Mouse (Mus musculus): Measurements from ENCODE around the gene Prkcd. TPM values are rescaled to one million over a fixed set of nuclear protein-coding genes. Genes with fewer than 3 reads are reported as not detected.
A peak's percentile ranks its signal among the peaks of the same experiment; 100 is the strongest.

Gene Prkcd
- polyA plus RNA-seq, 1 experiment from 2014 or later, result 46.5 TPM

GRCm38 (mm10) chr14:30638686-30639085, 12.7 kb upstream of the Prkcd start:
- ATAC-seq (replicated peaks; ENCODE audit: low FRiP score, low TSS enrichment, low read depth) (no peak), DNase-seq (ENCODE audit: low spot score) (no peak)
- Histone ChIP-seq H3K27ac (ENCODE audit: low read depth) (no peak overlapping the region), H3K4me3 (ENCODE audit: low read depth, low read length) (no peak overlapping the region), H3K9ac (ENCODE audit: low read length) (no peak overlapping the region), H3K36me3 (ENCODE audit: control insufficient read depth, insufficient read depth, low read length) (no peaks in the 10 kb centered on the region), H3K4me1 (replicated peaks; ENCODE audit: control insufficient read depth, insufficient read depth, low read length) (no peaks in the 10 kb centered on the region), H3K9me3 (ENCODE audit: control insufficient read depth, low read length) (no peaks in the 10 kb centered on the region), H3K4me2 (ENCODE audit: low read length) (no peak overlapping the region), H3K27me3 (replicated peaks; ENCODE audit: control insufficient read depth, insufficient read depth, low read length) (no peaks in the 10 kb centered on the region)
- 74% methylated on average over 4 of the region's 4 CpGs for WGBS

DNA sequence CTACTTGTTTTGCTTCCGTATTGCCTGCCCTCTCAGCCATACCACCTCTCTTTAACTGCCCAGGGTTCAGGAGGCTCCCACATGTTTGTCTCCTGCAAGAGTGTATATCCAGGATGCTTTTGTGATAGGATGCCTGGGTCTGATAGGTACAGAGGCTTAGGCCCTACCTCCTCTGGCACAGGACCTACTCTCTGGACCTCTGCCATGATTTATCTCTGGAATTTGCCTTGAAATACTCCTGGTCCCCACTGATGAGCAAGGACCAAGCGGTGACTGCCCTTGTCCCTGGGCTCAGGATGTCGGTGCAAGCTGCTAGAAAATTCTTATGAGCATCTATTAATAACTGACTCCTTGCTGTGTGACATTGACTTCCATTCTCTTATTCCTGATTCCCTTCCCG, 12.0 kb upstream of the Prkcd start:
- Histone ChIP-seq H3K36me3 (ENCODE audit: control insufficient read depth, insufficient read depth, low read length) (no peaks in the 10 kb centered on the region), H3K4me3 (ENCODE audit: low read depth, low read length) (no peak overlapping the region), H3K4me2 (ENCODE audit: low read length) (no peak overlapping the region), H3K9ac (ENCODE audit: low read length) (no peak overlapping the region), H3K4me1 (replicated peaks; ENCODE audit: control insufficient read depth, insufficient read depth, low read length) (no peaks in the 10 kb centered on the region), H3K27ac (ENCODE audit: low read depth) (no peak overlapping the region), H3K27me3 (replicated peaks; ENCODE audit: control insufficient read depth, insufficient read depth, low read length) (no peaks in the 10 kb centered on the region), H3K9me3 (ENCODE audit: control insufficient read depth, low read length) (no peaks in the 10 kb centered on the region)
- DNase-seq (ENCODE audit: low spot score), result no peak
- ATAC-seq (replicated peaks; ENCODE audit: low FRiP score, low TSS enrichment, low read depth), result no peak
- 88% methylated on average over 4 of the region's 4 CpGs for WGBS

GRCm38 (mm10) chr14:30637087-30637486, 11.1 kb upstream of the Prkcd start:
- ATAC-seq (replicated peaks; ENCODE audit: low FRiP score, low TSS enrichment, low read depth), result no peak
- 90% methylated on average over 2 of the region's 2 CpGs for WGBS
- no peak overlapping the region for H3K27ac ChIP-seq (ENCODE audit: low read depth)

DNA sequence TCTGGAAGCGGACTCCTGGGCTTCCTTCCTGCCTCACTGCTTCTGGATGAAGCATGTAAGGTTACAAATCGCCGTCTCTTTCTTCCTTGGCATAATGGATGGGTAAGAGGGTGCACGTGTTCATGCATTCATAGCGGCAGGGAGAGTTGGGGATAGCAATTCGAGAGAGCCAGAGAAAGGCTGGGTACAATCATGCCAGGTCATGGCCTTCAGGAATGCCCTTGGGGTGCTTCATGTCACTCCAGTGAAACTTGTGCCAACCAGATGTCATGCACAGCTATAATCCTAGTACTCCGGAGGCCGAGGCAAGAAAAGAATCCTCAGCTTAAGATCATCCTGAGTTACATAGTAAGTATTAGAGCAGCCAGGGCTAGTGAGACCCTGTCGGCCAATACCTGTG, 10.5 kb upstream of the Prkcd start:
- H3K9me3 ChIP-seq (ENCODE audit: control insufficient read depth, low read length), result no peaks in the 10 kb centered on the region
- H3K27me3 ChIP-seq (replicated peaks; ENCODE audit: control insufficient read depth, insufficient read depth, low read length), result no peaks in the 10 kb centered on the region
- WGBS, result 81% methylated on average over 9 of the region's 9 CpGs
- no peak overlapping the region for H3K4me2 ChIP-seq (ENCODE audit: low read length)
- no peak overlapping the region for H3K9ac ChIP-seq (ENCODE audit: low read length)
- H3K27ac ChIP-seq (ENCODE audit: low read depth), result no peak overlapping the region
- H3K4me3 ChIP-seq (ENCODE audit: low read depth, low read length), result no peak overlapping the region
- DNase-seq (ENCODE audit: low spot score) (no peak), ATAC-seq (replicated peaks; ENCODE audit: low FRiP score, low TSS enrichment, low read depth) (no peak)
- no peaks in the 10 kb centered on the region for H3K36me3 ChIP-seq (ENCODE audit: control insufficient read depth, insufficient read depth, low read length)
- no peaks in the 10 kb centered on the region for H3K4me1 ChIP-seq (replicated peaks; ENCODE audit: control insufficient read depth, insufficient read depth, low read length)

More at GRCm38 (mm10) chr14:30637087-30637486, 11.1 kb upstream of the Prkcd start:
- no peaks in the 10 kb centered on the region for H3K36me3 ChIP-seq (ENCODE audit: control insufficient read depth, insufficient read depth, low read length)
- H3K4me3 ChIP-seq (ENCODE audit: low read depth, low read length), result no peak overlapping the region
- no peaks in the 10 kb centered on the region for H3K9me3 ChIP-seq (ENCODE audit: control insufficient read depth, low read length)
- no peak overlapping the region for H3K4me2 ChIP-seq (ENCODE audit: low read length)
- H3K4me1 ChIP-seq (replicated peaks; ENCODE audit: control insufficient read depth, insufficient read depth, low read length), result no peaks in the 10 kb centered on the region
- no peak for DNase-seq (ENCODE audit: low spot score)
- no peak overlapping the region for H3K9ac ChIP-seq (ENCODE audit: low read length)
- no peaks in the 10 kb centered on the region for H3K27me3 ChIP-seq (replicated peaks; ENCODE audit: control insufficient read depth, insufficient read depth, low read length)

DNA sequence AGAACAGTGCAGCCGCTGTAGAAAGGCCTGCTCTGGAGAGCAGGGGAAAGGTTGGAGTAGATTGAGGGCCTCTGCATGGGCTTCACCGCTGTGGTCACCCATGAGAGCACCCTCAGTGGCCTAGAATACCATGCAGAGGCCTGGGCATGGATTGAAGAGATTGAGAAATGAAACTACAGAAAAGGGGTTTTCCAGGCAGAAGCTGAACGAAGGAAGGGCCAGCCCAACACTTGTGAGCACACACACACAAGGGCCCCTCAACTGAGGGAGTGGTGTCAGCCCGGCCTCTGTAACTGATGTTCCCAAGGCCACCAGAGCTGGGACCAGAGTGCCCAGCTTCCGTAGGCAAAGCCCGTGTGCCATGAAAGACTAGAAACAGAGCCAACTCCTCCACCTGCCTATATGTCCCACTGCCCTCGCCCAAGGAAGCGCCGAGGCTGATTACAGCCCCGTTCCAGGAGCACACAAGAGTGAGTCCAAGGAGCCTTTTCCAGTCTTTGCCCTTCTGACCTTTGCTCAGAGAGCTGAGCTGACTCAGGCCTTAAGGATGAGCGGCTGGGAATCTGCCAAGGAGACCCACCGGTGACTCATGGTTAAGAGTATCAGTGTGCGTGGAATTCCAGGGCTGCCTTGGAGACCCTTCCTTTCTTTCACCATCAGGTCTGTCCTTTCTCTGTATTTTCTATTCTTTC, 9.4 kb upstream of the Prkcd start:
- Histone ChIP-seq H3K4me3 (ENCODE audit: low read depth, low read length) (no peak overlapping the region), H3K9ac (ENCODE audit: low read length) (no peak overlapping the region), H3K9me3 (ENCODE audit: control insufficient read depth, low read length) (no peaks in the 10 kb centered on the region), H3K36me3 (ENCODE audit: control insufficient read depth, insufficient read depth, low read length) (no peaks in the 10 kb centered on the region), H3K27ac (ENCODE audit: low read depth) (no peak overlapping the region), H3K4me1 (replicated peaks; ENCODE audit: control insufficient read depth, insufficient read depth, low read length) (no peaks in the 10 kb centered on the region), H3K4me2 (ENCODE audit: low read length) (no peak overlapping the region), H3K27me3 (replicated peaks; ENCODE audit: control insufficient read depth, insufficient read depth, low read length) (no peaks in the 10 kb centered on the region)
- ATAC-seq (replicated peaks; ENCODE audit: low FRiP score, low TSS enrichment, low read depth), result 0 out of 2 replicates have a peak, but pooled peaks have one; percentile 18
- 66% methylated on average over 13 of the region's 13 CpGs for WGBS
- DNase-seq (ENCODE audit: low spot score), result no peak

GRCm38 (mm10) chr14:30634418-30634817, 8.4 kb upstream of the Prkcd start:
- Histone ChIP-seq H3K4me3 (ENCODE audit: low read depth, low read length) (no peak overlapping the region), H3K27me3 (replicated peaks; ENCODE audit: control insufficient read depth, insufficient read depth, low read length) (no peaks in the 10 kb centered on the region), H3K4me1 (replicated peaks; ENCODE audit: control insufficient read depth, insufficient read depth, low read length) (no peaks in the 10 kb centered on the region), H3K9ac (ENCODE audit: low read length) (no peak overlapping the region), H3K9me3 (ENCODE audit: control insufficient read depth, low read length) (no peaks in the 10 kb centered on the region), H3K27ac (ENCODE audit: low read depth) (no peak overlapping the region), H3K4me2 (ENCODE audit: low read length) (no peak overlapping the region), H3K36me3 (ENCODE audit: control insufficient read depth, insufficient read depth, low read length) (no peaks in the 10 kb centered on the region)
- no peak for ATAC-seq (replicated peaks; ENCODE audit: low FRiP score, low TSS enrichment, low read depth)
- no peak for DNase-seq (ENCODE audit: low spot score)
- 79% methylated on average over 1 of the region's 1 CpGs for WGBS

DNA sequence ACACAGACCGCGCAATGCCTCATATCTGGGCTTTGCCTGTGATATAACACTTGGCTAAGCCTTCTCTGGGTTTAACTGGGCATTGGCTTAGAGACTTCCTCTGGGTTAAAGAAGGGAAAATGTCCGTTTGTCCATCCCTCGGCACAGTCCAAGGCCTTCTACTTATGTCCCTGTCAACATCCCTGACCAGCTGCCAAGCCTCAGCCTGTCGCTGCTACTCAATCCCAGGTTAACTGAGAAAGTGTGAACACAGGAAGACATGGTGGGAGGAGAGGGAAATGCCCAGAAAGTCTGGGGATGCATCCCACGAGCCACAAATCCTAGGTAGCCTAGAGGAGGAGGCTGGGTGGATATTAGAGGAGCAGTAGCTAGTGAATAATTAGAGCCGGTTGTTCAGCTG, 7.7 kb upstream of the Prkcd start:
- 74% methylated on average over 7 of the region's 7 CpGs for WGBS
- H3K4me2 ChIP-seq (ENCODE audit: low read length), result no peak overlapping the region
- no peaks in the 10 kb centered on the region for H3K27me3 ChIP-seq (replicated peaks; ENCODE audit: control insufficient read depth, insufficient read depth, low read length)
- H3K9ac ChIP-seq (ENCODE audit: low read length), result no peak overlapping the region
- H3K27ac ChIP-seq (ENCODE audit: low read depth), result no peak overlapping the region
- ATAC-seq (replicated peaks; ENCODE audit: low FRiP score, low TSS enrichment, low read depth) (no peak), DNase-seq (ENCODE audit: low spot score) (no peak)
- no peaks in the 10 kb centered on the region for H3K36me3 ChIP-seq (ENCODE audit: control insufficient read depth, insufficient read depth, low read length)
- no peak overlapping the region for H3K4me3 ChIP-seq (ENCODE audit: low read depth, low read length)
- H3K4me1 ChIP-seq (replicated peaks; ENCODE audit: control insufficient read depth, insufficient read depth, low read length), result no peaks in the 10 kb centered on the region
- no peaks in the 10 kb centered on the region for H3K9me3 ChIP-seq (ENCODE audit: control insufficient read depth, low read length)

DNA sequence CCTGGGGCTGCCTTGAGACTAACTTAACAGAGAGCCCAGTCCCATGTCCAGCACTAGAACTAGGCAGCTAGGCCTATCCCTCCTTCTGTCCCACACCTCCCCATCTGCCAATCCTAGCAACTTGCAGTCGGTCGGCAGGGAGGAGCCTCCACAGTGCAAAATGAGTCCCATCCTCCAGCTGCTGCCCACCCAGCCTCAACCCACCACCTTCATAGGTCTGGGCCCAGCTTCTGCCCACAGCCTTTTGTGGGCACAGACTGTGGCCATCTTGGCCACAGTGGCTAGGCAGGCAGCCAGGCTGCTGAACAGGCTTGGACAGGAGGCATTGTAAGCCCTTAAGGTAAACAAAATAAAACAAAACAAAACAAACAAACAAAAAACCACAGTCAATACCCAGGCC, 5.8 kb upstream of the Prkcd start:
- WGBS, result 53% methylated on average over 2 of the region's 2 CpGs
- no peak overlapping the region for H3K27ac ChIP-seq (ENCODE audit: low read depth)

More for the DNA sequence above, 5.8 kb upstream of the Prkcd start:
- H3K9ac ChIP-seq (ENCODE audit: low read length), result no peak overlapping the region
- H3K27me3 ChIP-seq (replicated peaks; ENCODE audit: control insufficient read depth, insufficient read depth, low read length), result no peaks in the 10 kb centered on the region
- no peak overlapping the region for H3K4me3 ChIP-seq (ENCODE audit: low read depth, low read length)
- DNase-seq (ENCODE audit: low spot score), result no peak
- no peak overlapping the region for H3K4me2 ChIP-seq (ENCODE audit: low read length)
- no peaks in the 10 kb centered on the region for H3K9me3 ChIP-seq (ENCODE audit: control insufficient read depth, low read length)
- no peaks in the 10 kb centered on the region for H3K36me3 ChIP-seq (ENCODE audit: control insufficient read depth, insufficient read depth, low read length)
- 0 out of 2 replicates have a peak, but pooled peaks cover 2% of the 10 kb centered on the region for H3K4me1 ChIP-seq (replicated peaks; ENCODE audit: control insufficient read depth, insufficient read depth, low read length)
- no peak for ATAC-seq (replicated peaks; ENCODE audit: low FRiP score, low TSS enrichment, low read depth)

Measured in intestine, embryonic 14.5 days (tissue).